Mouse (Mus musculus) CH12.LX (cell line): Measurements from ENCODE around the gene Rngtt. TPM values are rescaled to one million over a fixed set of nuclear protein-coding genes. Genes with fewer than 3 reads are reported as not detected.
"Not testable (repeated sequence)": the region's sequence is repeated elsewhere in the genome, so short reads cannot be mapped to it uniquely, and the experiment has no call there.

Experiments used
- DNase-seq: peaks from one replicate; pipeline ENCODE4 v3.0.0-alpha.2; 2013; ENCODE audit errors: extremely low read depth
- H3K27ac ChIP-seq: 2 replicates; pipeline ENCODE4 v1.5.1; 2012; ENCODE audit warnings: low read depth, mild to moderate bottlenecking, control low read depth, moderate library complexity; ENCODE audit not compliant: insufficient read depth
- H3K27me3 ChIP-seq: replicated peaks from 2 replicates; pipeline ENCODE3; 2012; ENCODE audit warnings: inconsistent platforms
- H3K36me3 ChIP-seq, 2 experiments: replicated peaks in 1 of 2; 2 replicates each; pipeline versions ENCODE3 to v1.6.1; 2012; ENCODE audit warnings: inconsistent platforms in 1 of 2, low read length in 1 of 2, mild to moderate bottlenecking in 1 of 2, mixed read lengths in 1 of 2, moderate library complexity in 1 of 2; ENCODE audit not compliant: control insufficient read depth in 1 of 2, insufficient read depth in 1 of 2
- H3K4me1 ChIP-seq, 2 experiments: 2 replicates each; pipeline ENCODE4 v1.6.1; 2012; ENCODE audit warnings: inconsistent platforms in 1 of 2, moderate library complexity in 1 of 2; ENCODE audit not compliant: insufficient read depth in 2 of 2, control insufficient read depth in 1 of 2
- H3K4me2 ChIP-seq: 2 replicates; pipeline ENCODE4 v1.6.1; 2012; ENCODE audit warnings: low read depth, mild to moderate bottlenecking, control low read depth; ENCODE audit not compliant: poor library complexity, insufficient read depth, severe bottlenecking
- H3K4me3 ChIP-seq, 3 experiments: fragments of 150-350 bp in 1 of 3; sonication (generic) in 1 of 3; replicated peaks in 1 of 3; 2 replicates each; pipeline versions ENCODE3 to v1.5.1; 2011 to 2012; ENCODE audit warnings: low read depth in 2 of 3, low read length in 2 of 3, mild to moderate bottlenecking in 2 of 3, moderate library complexity in 2 of 3, control low read depth in 1 of 3, improper control_type of control experiment in 1 of 3, inconsistent platforms in 1 of 3, mixed read lengths in 1 of 3; ENCODE audit not compliant: poor library complexity in 1 of 3
- H3K79me2 ChIP-seq: replicated peaks from 2 replicates; pipeline ENCODE4 v1.6.1; 2012; ENCODE audit warnings: mild to moderate bottlenecking, moderate library complexity; ENCODE audit not compliant: control insufficient read depth, poor library complexity, insufficient read depth, severe bottlenecking; ENCODE audit errors: extremely low read depth
- H3K9ac ChIP-seq: 2 replicates; pipeline ENCODE4 v1.6.1; 2012; ENCODE audit warnings: low read depth, mild to moderate bottlenecking, control low read depth, moderate library complexity; ENCODE audit not compliant: insufficient read depth
- H3K9me3 ChIP-seq: replicated peaks from 2 replicates; pipeline ENCODE3; 2012; ENCODE audit warnings: low read length, inconsistent platforms, mixed read lengths
- CTCF ChIP-seq, 2 experiments: IDR thresholded peaks in 1 of 2; conservative IDR thresholded peaks in 1 of 2; 2 replicates each; pipeline ENCODE4 v1.5.1; 2011 to 2012; ENCODE audit warnings: low read depth in 2 of 2, low read length in 2 of 2, improper control_type of control experiment in 1 of 2, inconsistent platforms in 1 of 2, mild to moderate bottlenecking in 1 of 2, moderate library complexity in 1 of 2
- GABPA ChIP-seq: IDR thresholded peaks from 2 replicates; pipeline ENCODE4 v1.6.1; 2012; ENCODE audit warnings: low read depth, low read length, improper control_type of control experiment, inconsistent platforms; ENCODE audit not compliant: insufficient replicate concordance
- JUND ChIP-seq: conservative IDR thresholded peaks from 2 replicates; pipeline ENCODE4 v1.6.1; 2011; ENCODE audit warnings: low read depth, low read length, improper control_type of control experiment
- MXI1 ChIP-seq: IDR thresholded peaks from 2 replicates; pipeline ENCODE4 v1.6.1; 2011; ENCODE audit warnings: mild to moderate bottlenecking, low read depth, low read length, improper control_type of control experiment
- PAX5 ChIP-seq: IDR thresholded peaks from 2 replicates; pipeline ENCODE4 v1.6.1; 2012; ENCODE audit warnings: low read length, inconsistent platforms, mixed read lengths
- RAD21 ChIP-seq: IDR thresholded peaks from 2 replicates; pipeline ENCODE4 v1.6.1; 2011; ENCODE audit warnings: low read depth, mild to moderate bottlenecking, low read length, improper control_type of control experiment, moderate library complexity
- SIN3A ChIP-seq: IDR thresholded peaks from 2 replicates; pipeline ENCODE4 v1.6.1; 2012; ENCODE audit warnings: low read length, improper control_type of control experiment, inconsistent platforms
- SMC3 ChIP-seq: IDR thresholded peaks from 2 replicates; pipeline ENCODE4 v1.6.1; 2011; ENCODE audit warnings: low read depth, low read length, improper control_type of control experiment
- TBP ChIP-seq: conservative IDR thresholded peaks from 2 replicates; pipeline ENCODE4 v1.6.1; 2011; ENCODE audit warnings: low read depth, low read length, improper control_type of control experiment
- UBTF ChIP-seq: IDR thresholded peaks from 2 replicates; pipeline ENCODE4 v1.6.1; 2012; ENCODE audit warnings: low read depth, mild to moderate bottlenecking, inconsistent platforms, low read length, improper control_type of control experiment, moderate library complexity
- ZC3H11A ChIP-seq: IDR thresholded peaks from 2 replicates; pipeline ENCODE4 v1.6.1; 2012; ENCODE audit warnings: low read depth, mild to moderate bottlenecking, inconsistent platforms, low read length, improper control_type of control experiment
- ZNF384 ChIP-seq: IDR thresholded peaks from 2 replicates; pipeline ENCODE4 v1.6.1; 2012; ENCODE audit warnings: low read depth, low read length, improper control_type of control experiment, inconsistent platforms
- dilution Hi-C: fragments of 300-500 bp; cut with MboI; formaldehyde crosslinking; loops from 2 replicates; pipeline ENCODE4 v1.14.3; 2020; ENCODE audit warnings: low sequenced_read_pairs; ENCODE audit not compliant: extremely low pct_unique_long_range_greater_than_20kb, extremely low pct_ligation_motif_present
- in situ Hi-C: fragments of 300-500 bp; cut with MboI; formaldehyde crosslinking; loops from 3 replicates; pipeline ENCODE4 v1.14.3; 2019; ENCODE audit warnings: low sequenced_read_pairs, low pct_ligation_motif_present, low pct_unique_long_range_greater_than_20kb, mixed read lengths
- polyA plus RNA-seq: library from polyadenylated mRNA; unstranded; fragments of >175 nt; gene quantifications from 2 replicates; pipeline ENCODE4 v1.2.1, GENCODE M21; 2012; ENCODE audit warnings: low read depth; ENCODE audit not compliant: insufficient read length
- total RNA-seq, 2 experiments: library from RNA; depleted of rRNA; stranded (reverse); fragments of 300-350 nt in 1 of 2; fragments of >200 nt in 1 of 2; gene quantifications; 2 replicates each; pipeline ENCODE4 v1.2.3; 2012 to 2014

The Rngtt gene
- total and polyA plus RNA-seq, 3 experiments: 12.5 to 20.1 (median 16.9) TPM

GRCm38 (mm10) chr4:33290878-33291277, 19.2 kb upstream of the Rngtt start:
- peaks cover 2 to 22% of the 10 kb centered on the region in 2 experiments; a peak in 2 of 4 replicates for H3K4me1 ChIP-seq
- in situ Hi-C loops: loop anchor here (10.0 kb wide), 1 partner anchor 256 kb away; the partner anchor contains the start of gene Ube2j1
- H3K27me3 ChIP-seq: peaks cover 2% of the 10 kb centered on the region
- H3K9me3 ChIP-seq: peaks cover 3% of the 10 kb centered on the region
- no peak for TF ChIP-seq UBTF
- peak; percentile 90 for TF ChIP-seq ZNF384
- TF ChIP-seq SMC3: peak; percentile 37
- TF ChIP-seq CTCF (conservative IDR thresholded peaks at IDR 0.05 in 1 of 2, IDR thresholded peaks at IDR 0.05 in 1 of 2; ENCODE audit: low read depth in 2 of 2, low read length in 2 of 2): peak in 1 of 2 experiments; percentile 60; a peak in 2 of 4 replicates
- TF ChIP-seq SIN3A: no peak
- TF ChIP-seq TBP: 0 out of 2 replicates have a peak, but pooled peaks have one; percentile 40
- TF ChIP-seq GABPA: no peak
- peak; percentile 57 for TF ChIP-seq JUND
- peak; percentile 60 for TF ChIP-seq RAD21
- dilution Hi-C loops: no loop called here
- H3K36me3 ChIP-seq: peaks cover 0 to 2% of the 10 kb centered on the region in 2 experiments
- no peak overlapping the region for H3K27ac ChIP-seq
- H3K9ac ChIP-seq: no peak overlapping the region
- H3K79me2 ChIP-seq: no peaks in the 10 kb centered on the region
- no peak overlapping the region for H3K4me3 ChIP-seq
- peak; percentile 51 for DNase-seq
- peak overlapping the region; percentile 58; the same call in 1 of the 2 replicates for H3K4me2 ChIP-seq

DNA sequence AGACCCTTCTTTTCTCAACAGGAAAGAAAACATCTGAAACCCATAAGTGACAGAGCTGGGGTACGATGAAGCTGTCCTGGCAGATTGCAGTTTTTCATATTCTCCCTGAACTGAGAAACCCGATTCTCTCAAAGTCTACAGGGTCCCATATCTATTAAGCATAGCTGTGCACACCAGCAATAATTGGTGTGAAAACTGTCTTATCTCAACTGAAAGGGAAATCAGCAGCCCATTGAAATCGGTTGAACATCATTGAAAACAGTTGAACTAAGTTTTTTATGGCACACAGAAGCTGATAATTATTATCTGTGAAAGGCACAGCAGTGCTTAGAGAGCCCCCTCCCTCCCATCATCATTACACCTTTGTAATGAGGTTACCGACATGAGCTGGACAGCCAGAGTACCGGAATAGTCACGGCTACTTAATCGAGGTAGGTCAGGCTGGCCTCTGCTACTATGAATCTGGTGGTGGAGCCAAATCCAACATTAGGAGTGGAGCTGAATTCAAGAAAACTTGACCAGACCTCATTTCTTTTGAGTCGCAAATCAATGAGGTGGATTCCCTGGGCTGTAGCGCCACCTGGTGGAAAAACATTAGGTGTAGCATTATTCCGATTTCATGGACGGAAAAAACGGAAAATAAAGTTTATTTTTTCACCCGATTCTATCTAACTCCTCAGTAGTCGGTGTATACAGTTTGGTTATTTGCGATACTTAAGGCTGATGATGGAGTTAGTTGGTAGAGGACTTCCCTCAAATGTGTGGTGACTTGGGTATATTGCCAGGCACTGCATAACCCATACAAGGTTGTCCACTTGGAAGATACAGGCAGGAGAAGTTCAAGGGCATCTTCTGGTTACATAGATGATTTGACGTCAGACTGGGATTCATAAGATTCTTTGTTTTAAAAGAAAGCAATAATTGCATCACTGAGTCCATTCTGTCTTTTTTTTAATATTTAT, 17.4 kb upstream of the Rngtt start:
- H3K4me3 ChIP-seq: no peak overlapping the region
- dilution Hi-C loops: no loop called here
- H3K9ac ChIP-seq: no peak overlapping the region; the same call in 1 of the 2 replicates
- H3K4me2 ChIP-seq: peak overlapping the region; percentile 66; the same call in 1 of the 2 replicates
- no peaks in the 10 kb centered on the region for H3K36me3 ChIP-seq
- peak; percentile 98 for TF ChIP-seq RAD21
- TF ChIP-seq PAX5: no peak
- TF ChIP-seq MXI1: no peak
- peak; percentile 91 for TF ChIP-seq SMC3
- no peak for TF ChIP-seq SIN3A
- TF ChIP-seq CTCF (conservative IDR thresholded peaks at IDR 0.05 in 1 of 2, IDR thresholded peaks at IDR 0.05 in 1 of 2; ENCODE audit: low read depth in 2 of 2, low read length in 2 of 2): peak; percentile 69 to 93
- peak; percentile 45; the same call in 1 of the 2 replicates for TF ChIP-seq ZC3H11A
- peak; percentile 78 for DNase-seq
- peaks cover 3% of the 10 kb centered on the region for H3K9me3 ChIP-seq
- in situ Hi-C loops: loop anchor here (10.0 kb wide), 1 partner anchor 258 kb away; the partner anchor contains the start of gene Ube2j1
- H3K27ac ChIP-seq: no peak overlapping the region
- no peaks in the 10 kb centered on the region for H3K79me2 ChIP-seq
- H3K4me1 ChIP-seq: peaks cover 2 to 22% of the 10 kb centered on the region in 2 experiments; a peak in 2 of 4 replicates
- peaks cover 2% of the 10 kb centered on the region for H3K27me3 ChIP-seq

DNA sequence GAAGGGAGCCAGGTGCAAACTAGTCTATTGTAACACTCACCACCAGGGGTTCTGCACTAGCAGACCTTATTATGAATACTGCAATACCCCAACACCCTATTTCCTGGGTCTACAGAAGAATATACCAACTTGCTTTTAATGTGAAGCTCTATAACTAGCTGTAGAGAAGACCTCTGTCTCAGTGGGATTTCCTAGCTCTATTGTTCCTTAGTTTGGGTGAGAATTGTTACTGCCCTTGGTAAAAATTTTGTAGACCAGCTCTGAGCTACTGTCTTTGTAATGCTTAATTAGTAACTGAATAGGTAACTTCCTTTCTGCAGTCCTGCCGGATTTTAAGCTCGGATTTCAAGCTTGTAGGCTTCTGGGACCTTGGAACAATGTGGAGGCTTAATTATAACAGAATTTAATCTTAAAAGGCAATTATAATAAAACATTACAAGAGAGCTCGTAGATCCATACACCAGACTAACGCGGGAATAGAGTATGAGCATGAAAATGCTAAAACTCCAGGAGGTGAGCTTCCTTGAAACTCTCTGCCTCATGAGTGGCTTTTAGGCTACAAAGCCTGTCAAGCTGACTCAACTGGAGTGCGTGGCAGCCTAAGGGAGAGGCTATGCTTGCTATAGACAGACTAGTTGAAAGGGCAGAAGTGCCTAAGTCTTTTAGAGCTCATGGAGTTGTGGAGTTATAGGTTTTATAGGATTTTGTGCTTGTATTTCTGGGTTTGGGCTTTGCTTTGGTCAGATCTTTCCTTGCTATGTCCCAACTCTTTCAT, 9.0 kb upstream of the Rngtt start:
- in situ Hi-C loops, H3K4me2 ChIP-seq, H3K4me3 ChIP-seq, H3K27me3 ChIP-seq, dilution Hi-C loops, H3K79me2 ChIP-seq, H3K9ac ChIP-seq, DNase-seq, H3K27ac ChIP-seq, H3K9me3 ChIP-seq, H3K36me3 ChIP-seq, H3K4me1 ChIP-seq: not testable (repeated sequence)
